ENCODE assay signal across 12 mouse cellular contexts in genomic region chr1:75692781-75693180, GRCm38 (mm10).
DNase-seq lines count a peak whose midpoint lies in the region; ATAC-seq lines count a peak whose summit lies in the region.
"Had no signal": no experiment of that assay in that cellular context is flagged by ENCODE, and none has a peak within 500 bp of the region (broad histone marks: within the 10 kb centered on the region; RNA-seq: fewer than 3 reads in every experiment).

No protein-coding gene starts in this region.

- no peak overlapping the region for H3K4me3 ChIP-seq in hindbrain, embryonic 13.5 days
- no peak overlapping the region for H3K4me3 ChIP-seq in hindbrain, embryonic 10.5 days
- no peak overlapping the region for H3K4me3 ChIP-seq in neural tube, embryonic 13.5 days
- no peak overlapping the region for H3K4me3 ChIP-seq in neural tube, embryonic 15.5 days (replicated peaks)
- no peak overlapping the region for H3K4me3 ChIP-seq in hindbrain, embryonic 14.5 days (replicated peaks; ENCODE audit: low read length)
- no peak overlapping the region for H3K4me3 ChIP-seq in intestine, embryonic 16.5 days (ENCODE audit: low read length)
- H3K4me3 ChIP-seq: megakaryocyte, embryonic 14.5 days had no signal

- no peak overlapping the region for H3K4me2 ChIP-seq in hindbrain, embryonic 13.5 days
- H3K4me2 ChIP-seq in neural tube, embryonic 13.5 days, result no peak overlapping the region
- H3K4me2 ChIP-seq in neural tube, embryonic 15.5 days, result no peak overlapping the region
- H3K4me2 ChIP-seq in hindbrain, embryonic 14.5 days (replicated peaks), result no peak overlapping the region
- H3K4me2 ChIP-seq in intestine, embryonic 16.5 days (ENCODE audit: low read depth, low read length), result no peak overlapping the region

- no peak for ATAC-seq in hindbrain, embryonic 13.5 days (ENCODE audit: low FRiP score)
- peak; percentile 47; the same call in 1 of the 2 replicates for ATAC-seq in neural tube, embryonic 13.5 days (ENCODE audit: low read depth)
- no peak for ATAC-seq in neural tube, embryonic 15.5 days (ENCODE audit: low FRiP score)
- ATAC-seq in hindbrain, embryonic 14.5 days (ENCODE audit: low FRiP score), result peak; percentile 14; the same call in 1 of the 2 replicates
- ATAC-seq in intestine, embryonic 16.5 days, result no peak
- ATAC-seq: CD4-positive, CD25-positive, alpha-beta regulatory T cell, adult 4 months had no signal

- H3K27me3 ChIP-seq in hindbrain, embryonic 13.5 days, result peaks cover 21% of the 10 kb centered on the region; the same call in 1 of the 2 replicates
- H3K27me3 ChIP-seq in hindbrain, embryonic 10.5 days (ENCODE audit: insufficient read depth, poor library complexity, severe bottlenecking), result no peaks in the 10 kb centered on the region
- peaks cover 6% of the 10 kb centered on the region; the same call in 1 of the 2 replicates for H3K27me3 ChIP-seq in neural tube, embryonic 13.5 days
- no peaks in the 10 kb centered on the region for H3K27me3 ChIP-seq in neural tube, embryonic 15.5 days (replicated peaks)
- no peaks in the 10 kb centered on the region for H3K27me3 ChIP-seq in hindbrain, embryonic 14.5 days (ENCODE audit: control insufficient read depth, insufficient read depth, low read length)
- H3K27me3 ChIP-seq in intestine, embryonic 16.5 days (replicated peaks; ENCODE audit: control insufficient read depth, insufficient read depth, low read length), result no peaks in the 10 kb centered on the region
- H3K27me3 ChIP-seq: megakaryocyte, embryonic 14.5 days had no signal

- no peak overlapping the region for H3K27ac ChIP-seq in hindbrain, embryonic 13.5 days
- H3K27ac ChIP-seq in hindbrain, embryonic 10.5 days, result no peak overlapping the region
- H3K27ac ChIP-seq in neural tube, embryonic 13.5 days (replicated peaks), result no peak overlapping the region
- no peak overlapping the region for H3K27ac ChIP-seq in neural tube, embryonic 15.5 days (replicated peaks)
- 0 out of 2 replicates have a peak overlapping the region, but pooled peaks have one; percentile 26 for H3K27ac ChIP-seq in hindbrain, embryonic 14.5 days
- no peak overlapping the region for H3K27ac ChIP-seq in intestine, embryonic 16.5 days (ENCODE audit: low read length)

- H3K36me3 ChIP-seq in hindbrain, embryonic 13.5 days, result no peaks in the 10 kb centered on the region
- H3K36me3 ChIP-seq in hindbrain, embryonic 10.5 days, result no peaks in the 10 kb centered on the region
- H3K36me3 ChIP-seq in neural tube, embryonic 13.5 days, result no peaks in the 10 kb centered on the region
- no peaks in the 10 kb centered on the region for H3K36me3 ChIP-seq in neural tube, embryonic 15.5 days
- no peaks in the 10 kb centered on the region for H3K36me3 ChIP-seq in hindbrain, embryonic 14.5 days (replicated peaks; ENCODE audit: control insufficient read depth, insufficient read depth)
- no peaks in the 10 kb centered on the region for H3K36me3 ChIP-seq in intestine, embryonic 16.5 days (ENCODE audit: control insufficient read depth, insufficient read depth, low read length)

- WGBS in hindbrain, embryonic 13.5 days, result 74% methylated on average over 1 of the region's 1 CpGs
- 91% methylated on average over 1 of the region's 1 CpGs for WGBS in hindbrain, embryonic 10.5 days
- WGBS in neural tube, embryonic 13.5 days, result 76% methylated on average over 1 of the region's 1 CpGs
- 57% methylated on average over 1 of the region's 1 CpGs for WGBS in neural tube, embryonic 15.5 days
- WGBS in hindbrain, embryonic 14.5 days, result 62% methylated on average over 1 of the region's 1 CpGs
- WGBS in intestine, embryonic 16.5 days, result 82% methylated on average over 1 of the region's 1 CpGs

- H3K9ac ChIP-seq in hindbrain, embryonic 13.5 days, result 0 out of 2 replicates have a peak overlapping the region, but pooled peaks have one; percentile 29
- H3K9ac ChIP-seq in neural tube, embryonic 13.5 days, result no peak overlapping the region
- no peak overlapping the region for H3K9ac ChIP-seq in neural tube, embryonic 15.5 days (replicated peaks)
- H3K9ac ChIP-seq in hindbrain, embryonic 14.5 days, result no peak overlapping the region
- no peak overlapping the region for H3K9ac ChIP-seq in intestine, embryonic 16.5 days (ENCODE audit: low read depth, low read length)

- H3K9me3 ChIP-seq in hindbrain, embryonic 13.5 days, result no peaks in the 10 kb centered on the region
- H3K9me3 ChIP-seq in hindbrain, embryonic 10.5 days, result no peaks in the 10 kb centered on the region
- no peaks in the 10 kb centered on the region for H3K9me3 ChIP-seq in neural tube, embryonic 13.5 days
- H3K9me3 ChIP-seq in neural tube, embryonic 15.5 days (replicated peaks), result no peaks in the 10 kb centered on the region
- H3K9me3 ChIP-seq in hindbrain, embryonic 14.5 days (ENCODE audit: control insufficient read depth, low read length), result no peaks in the 10 kb centered on the region
- no peaks in the 10 kb centered on the region for H3K9me3 ChIP-seq in intestine, embryonic 16.5 days (ENCODE audit: control insufficient read depth, low read length)

- peaks cover 14% of the 10 kb centered on the region for H3K4me1 ChIP-seq in hindbrain, embryonic 13.5 days (replicated peaks)
- H3K4me1 ChIP-seq in hindbrain, embryonic 10.5 days (replicated peaks), result peaks cover 8% of the 10 kb centered on the region
- peaks cover 15% of the 10 kb centered on the region for H3K4me1 ChIP-seq in neural tube, embryonic 13.5 days (replicated peaks)
- H3K4me1 ChIP-seq in neural tube, embryonic 15.5 days, result peaks cover 10% of the 10 kb centered on the region; the same call in 1 of the 2 replicates
- H3K4me1 ChIP-seq in hindbrain, embryonic 14.5 days (replicated peaks; ENCODE audit: control insufficient read depth, insufficient read depth, low read length), result peaks cover 12% of the 10 kb centered on the region
- H3K4me1 ChIP-seq in intestine, embryonic 16.5 days (ENCODE audit: control insufficient read depth, insufficient read depth, low read length), result no peaks in the 10 kb centered on the region
- H3K4me1 ChIP-seq: megakaryocyte, embryonic 14.5 days had no signal

- no peak for DNase-seq in hindbrain, embryonic 10.5 days (ENCODE audit: low spot score)
- DNase-seq in hindbrain, embryonic 14.5 days (ENCODE audit: low spot score), result no peak
- no peak for DNase-seq in testis, postnatal 10 days (ENCODE audit: low spot score)
- DNase-seq: adrenal gland, postnatal 14 days; gastrocnemius, postnatal 10 days; right cerebral cortex, postnatal 25 days had no signal

Comparison
In these comparisons a context has a peak if more than half of its experiments do, and no peak if none do; other contexts are left out.
1. ATAC-seq: peak in neural tube, embryonic 13.5 days (single experiment) and hindbrain, embryonic 14.5 days (single experiment); none in hindbrain, embryonic 13.5 days (single experiment), neural tube, embryonic 15.5 days (single experiment) and intestine, embryonic 16.5 days (single experiment).